Mouse (Mus musculus) G1E (cell line): Measurements from ENCODE around the gene Gm49321. TPM values are rescaled to one million over a fixed set of nuclear protein-coding genes. Genes with fewer than 3 reads are reported as not detected.

Source experiments
- ATAC-seq: 2 replicates; pipeline ENCODE4 v1.8.0; 2016; ENCODE audit warnings: mild to moderate bottlenecking; ENCODE audit not compliant: insufficient number of reproducible peaks, poor library complexity, low FRiP score, severe bottlenecking; ENCODE audit errors: extremely low read depth
- DNase-seq: peaks from one replicate; pipeline ENCODE4 v3.0.0; 2012; ENCODE audit warnings: low spot score
- H3K27me3 ChIP-seq: 2 replicates; pipeline ENCODE4 v1.6.1; 2012; ENCODE audit warnings: mild to moderate bottlenecking, low read length, inconsistent platforms; ENCODE audit not compliant: insufficient read depth
- H3K36me3 ChIP-seq: replicated peaks from 2 replicates; pipeline ENCODE3; 2012; ENCODE audit warnings: mild to moderate bottlenecking, inconsistent platforms
- H3K4me1 ChIP-seq: 2 replicates; pipeline ENCODE4 v1.6.1; 2012; ENCODE audit warnings: low read depth, low read length, inconsistent platforms, mixed read lengths; ENCODE audit not compliant: insufficient read depth
- H3K4me3 ChIP-seq: 2 replicates; pipeline ENCODE4 v1.5.1; 2012; ENCODE audit warnings: low read depth, mild to moderate bottlenecking, inconsistent platforms, low read length, moderate library complexity, mixed read lengths
- H3K9me3 ChIP-seq: replicated peaks from 2 replicates; pipeline ENCODE4 v1.6.1; 2012; ENCODE audit warnings: inconsistent platforms
- CTCF ChIP-seq: IDR thresholded peaks from 2 replicates; pipeline ENCODE4 v1.5.1; 2012; ENCODE audit warnings: low read depth, low read length, inconsistent platforms, mixed read lengths
- GATA1 ChIP-seq: IDR thresholded peaks from 2 replicates; pipeline ENCODE4 v1.6.1; 2012; ENCODE audit warnings: borderline replicate concordance, low read length, inconsistent platforms, mixed read lengths
- GATA2 ChIP-seq: IDR thresholded peaks from 2 replicates; pipeline ENCODE4 v1.6.1; 2012; ENCODE audit warnings: low read depth, low read length, inconsistent platforms, borderline replicate concordance
- POLR2AphosphoS5 ChIP-seq: IDR thresholded peaks from 2 replicates; pipeline ENCODE4 v1.6.1; 2012; ENCODE audit warnings: low read depth, low read length, inconsistent platforms; ENCODE audit not compliant: insufficient replicate concordance
- TAL1 ChIP-seq: conservative IDR thresholded peaks from 2 replicates; pipeline ENCODE4 v1.6.1; 2012; ENCODE audit warnings: low read depth, low read length, inconsistent platforms, mixed read lengths
- polyA plus RNA-seq: library from polyadenylated mRNA; stranded (reverse); fragments of >175 nt; gene quantifications from 2 replicates; pipeline ENCODE4 v1.2.3, GENCODE M21; 2012
- total RNA-seq, 2 experiments: library from RNA; stranded (forward) in 1 of 2; stranded (reverse) in 1 of 2; fragments of 200-1000 nt in 1 of 2; fragments of >200 nt in 1 of 2; fragmentation: Nextera tagmentation in 1 of 2; gene quantifications; 2 replicates each; pipeline ENCODE4 v1.2.3; 2014 to 2017

Gene Gm49321
- total and polyA plus RNA-seq, 3 experiments = 6.7 TPM; not detected in 2

DNA sequence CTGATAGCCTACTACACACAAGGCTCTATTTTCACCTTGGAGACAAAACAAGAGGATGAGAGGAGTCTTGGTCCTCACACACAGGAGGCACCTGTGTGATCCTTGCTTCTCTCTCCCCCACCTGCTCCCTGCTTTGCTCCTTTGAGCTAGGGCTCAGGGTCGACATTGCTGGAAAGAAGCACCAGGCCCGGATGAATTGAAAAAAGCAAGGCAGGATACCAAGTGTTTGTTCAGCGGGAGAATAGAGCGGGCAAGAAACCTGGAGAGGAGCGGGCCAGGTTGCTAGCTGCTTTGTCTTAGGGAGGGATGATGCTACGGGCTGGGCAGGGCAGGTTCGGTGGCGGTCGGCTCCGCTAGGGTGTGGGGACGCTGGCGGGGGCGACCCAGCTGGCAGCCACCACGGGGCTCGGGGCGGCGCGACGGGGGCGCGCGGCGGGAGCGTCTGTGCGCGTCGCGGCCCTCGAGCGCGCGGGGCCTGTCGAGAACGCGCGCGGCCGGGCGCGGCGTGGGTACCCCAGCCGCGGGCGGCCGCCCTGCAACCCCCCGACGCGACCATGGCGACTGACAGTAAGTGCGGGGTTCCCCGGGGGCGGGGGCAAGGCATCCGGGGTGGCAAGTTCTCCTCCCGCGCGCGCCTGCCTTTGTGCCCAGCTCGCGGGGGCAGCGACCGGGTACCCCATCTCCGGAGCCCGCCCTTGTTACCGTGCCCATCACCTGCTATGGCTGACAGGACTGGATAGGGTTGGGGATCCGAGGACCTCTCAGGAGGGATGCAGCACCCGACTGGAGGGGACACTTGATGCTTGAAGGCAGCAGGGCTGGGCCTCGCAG, 60.1 kb downstream of the Gm49321 start, which contains the start of gene Syt16:
Gene Syt16 (plus strand): TSS at position 365 of the 831 bp plus-strand sequence.
- Histone ChIP-seq H3K4me3 (no peak within 1 kb of the TSS), H3K27me3 (peaks cover 9% of the 10 kb centered on the region; the same call in 1 of the 2 replicates)
- ATAC-seq = no peak

DNA sequence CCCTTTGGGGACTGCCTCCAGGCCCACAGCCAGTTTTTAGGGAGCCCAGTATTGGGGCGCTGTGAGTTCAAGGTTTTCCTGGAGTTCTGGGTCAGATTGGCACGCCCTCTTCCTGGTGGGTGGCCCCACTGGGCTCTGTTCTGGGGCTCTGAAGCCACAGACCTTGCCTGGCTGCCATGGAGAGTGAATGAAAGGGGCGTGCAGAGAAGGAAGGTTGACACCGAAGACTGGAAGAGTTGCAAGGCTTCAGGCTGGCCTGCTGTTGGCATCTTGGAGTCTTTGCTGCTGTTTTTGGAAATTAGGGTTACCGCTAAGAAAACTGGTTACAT, 60.6 kb downstream of the Gm49321 start:
- peaks cover 9% of the 10 kb centered on the region; the same call in 1 of the 2 replicates for H3K27me3 ChIP-seq
- TF ChIP-seq CTCF (no peak), POLR2AphosphoS5 (no peak), TAL1 (no peak), GATA2 (no peak), GATA1 (no peak)
- H3K4me3 ChIP-seq = no peak overlapping the region
- H3K9me3 ChIP-seq = no peaks in the 10 kb centered on the region
- no peak for ATAC-seq
- no peaks in the 10 kb centered on the region for H3K36me3 ChIP-seq
- DNase-seq = no peak
- H3K4me1 ChIP-seq = no peaks in the 10 kb centered on the region

More for the DNA sequence above, 60.1 kb downstream of the Gm49321 start, which contains the start of gene Syt16:
- Histone ChIP-seq H3K36me3 (no peaks in the 10 kb centered on the region), H3K9me3 (no peaks in the 10 kb centered on the region), H3K4me1 (no peaks in the 10 kb centered on the region)
- TF ChIP-seq TAL1 = no peak
- no peak for DNase-seq

DNA sequence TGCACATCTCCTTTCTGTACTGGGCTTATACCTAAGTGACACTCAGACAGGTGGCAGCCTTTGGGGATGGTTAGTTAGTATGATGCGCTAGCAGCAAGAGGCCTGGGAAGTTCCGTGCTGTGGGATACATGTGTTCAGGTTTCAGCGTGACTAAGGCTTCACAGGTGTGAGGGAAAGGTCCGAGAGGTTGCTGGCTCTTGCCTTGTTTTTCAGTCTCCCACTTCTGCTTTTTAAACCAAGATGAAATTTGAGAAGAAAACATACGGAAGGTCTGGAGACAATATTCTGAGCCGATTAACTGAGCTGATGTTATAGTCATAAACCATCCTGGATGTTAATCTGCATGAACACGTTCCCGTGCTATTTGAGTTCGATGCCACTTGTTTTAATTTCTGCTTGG, 65.0 kb downstream of the Gm49321 start:
- no peak for TF ChIP-seq GATA2
- TF ChIP-seq POLR2AphosphoS5 = no peak
- no peak for TF ChIP-seq CTCF
- no peak for TF ChIP-seq GATA1
- no peak for TF ChIP-seq TAL1
- Histone ChIP-seq H3K4me3 (no peak overlapping the region), H3K4me1 (no peaks in the 10 kb centered on the region), H3K36me3 (no peaks in the 10 kb centered on the region), H3K27me3 (peaks cover 9% of the 10 kb centered on the region; the same call in 1 of the 2 replicates), H3K9me3 (no peaks in the 10 kb centered on the region)
- ATAC-seq = no peak
- DNase-seq = no peak

DNA sequence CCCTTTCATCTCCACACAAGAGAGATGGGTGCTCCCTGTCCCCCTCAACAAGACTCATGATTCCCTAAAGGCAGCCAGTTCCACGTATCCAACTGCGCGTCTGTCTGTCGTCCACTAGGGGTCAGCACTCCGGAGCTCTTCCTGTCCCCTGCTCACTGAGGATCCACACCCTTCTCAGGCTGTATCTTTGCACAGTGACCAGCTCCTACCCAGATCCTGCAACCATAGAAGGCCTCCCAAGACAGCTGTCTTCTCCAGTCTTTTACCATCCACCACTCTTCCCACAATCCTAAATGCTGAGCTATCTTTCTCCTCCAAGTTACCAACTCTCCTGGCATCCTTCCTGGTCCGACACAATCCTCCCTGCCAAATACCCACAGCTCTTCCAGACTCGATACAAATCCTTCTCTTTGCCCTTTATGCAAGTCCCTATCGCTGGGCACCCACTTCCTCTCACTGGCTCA, 72.0 kb downstream of the Gm49321 start:
- H3K27me3 ChIP-seq = peaks cover 9% of the 10 kb centered on the region; the same call in 1 of the 2 replicates
- H3K9me3 ChIP-seq = no peaks in the 10 kb centered on the region
- H3K4me3 ChIP-seq = no peak overlapping the region
- ATAC-seq (peak; percentile 76; the same call in 1 of the 2 replicates), DNase-seq (peak; percentile 53)
- H3K36me3 ChIP-seq = no peaks in the 10 kb centered on the region
- H3K4me1 ChIP-seq = no peaks in the 10 kb centered on the region; the same call in 1 of the 2 replicates
- no peak for TF ChIP-seq GATA2
- TF ChIP-seq CTCF = peak; percentile 94
- TF ChIP-seq TAL1 = no peak
- no peak for TF ChIP-seq POLR2AphosphoS5
- TF ChIP-seq GATA1 = no peak

DNA sequence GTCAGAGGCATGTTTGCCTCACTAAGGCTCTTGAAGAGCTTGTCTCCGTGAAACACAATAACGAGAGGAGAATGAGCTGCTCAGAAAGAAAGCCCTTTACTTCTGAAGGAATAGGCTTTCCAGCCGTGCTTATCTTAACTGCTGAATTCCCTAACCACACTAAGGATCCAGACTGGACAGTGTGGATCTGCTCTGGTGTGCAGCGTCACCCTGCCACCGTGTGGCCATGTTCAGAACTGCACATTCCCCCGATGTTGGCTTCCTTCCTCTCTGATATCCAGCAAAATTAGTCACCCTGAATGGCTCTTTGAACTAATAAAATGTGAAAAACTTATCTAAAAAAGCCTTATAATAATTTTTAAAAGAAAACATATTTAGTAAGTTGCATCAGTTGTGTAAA, 76.3 kb downstream of the Gm49321 start:
- Histone ChIP-seq H3K9me3 (no peaks in the 10 kb centered on the region), H3K27me3 (peaks cover 8% of the 10 kb centered on the region), H3K4me1 (no peaks in the 10 kb centered on the region; the same call in 1 of the 2 replicates), H3K36me3 (no peaks in the 10 kb centered on the region), H3K4me3 (no peak overlapping the region)
- ATAC-seq (peak; percentile 55; the same call in 1 of the 2 replicates), DNase-seq (peak; percentile 61)
- no peak for TF ChIP-seq TAL1
- peak; percentile 100 for TF ChIP-seq CTCF

DNA sequence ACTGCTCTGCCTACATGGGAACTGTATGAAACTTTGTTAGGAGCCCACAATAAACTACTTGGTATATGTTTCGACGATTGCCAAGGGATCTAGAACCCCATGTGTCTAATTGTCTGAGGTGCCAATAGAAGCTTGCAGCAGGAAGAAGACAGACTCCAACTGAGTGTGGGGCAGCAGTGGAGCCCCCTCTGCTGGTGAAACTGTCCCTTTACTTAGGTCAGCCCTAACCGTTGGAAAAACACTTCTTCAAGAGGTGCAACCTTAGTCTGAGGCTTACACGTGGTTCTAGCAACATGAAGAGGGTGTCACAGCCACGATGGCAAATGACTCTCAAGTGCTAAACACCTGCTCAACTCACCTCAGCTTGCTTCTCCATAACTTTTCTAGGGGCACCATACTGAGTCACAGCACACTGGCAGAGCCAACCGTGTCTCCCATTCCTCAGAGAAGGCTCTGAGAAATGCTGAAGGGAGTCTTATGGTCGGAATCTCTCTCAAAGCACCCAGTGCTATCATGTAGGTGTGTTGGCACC, 77.4 kb downstream of the Gm49321 start:
- H3K9me3 ChIP-seq = no peaks in the 10 kb centered on the region
- ATAC-seq (no peak), DNase-seq (no peak)
- no peaks in the 10 kb centered on the region; the same call in 1 of the 2 replicates for H3K4me1 ChIP-seq
- H3K4me3 ChIP-seq = no peak overlapping the region
- peaks cover 6% of the 10 kb centered on the region for H3K27me3 ChIP-seq
- no peaks in the 10 kb centered on the region for H3K36me3 ChIP-seq
- TF ChIP-seq POLR2AphosphoS5 (no peak), GATA1 (no peak), CTCF (no peak), GATA2 (no peak), TAL1 (no peak)
